ENCODE assay signal across 9 mouse cellular contexts in the genomic region with DNA sequence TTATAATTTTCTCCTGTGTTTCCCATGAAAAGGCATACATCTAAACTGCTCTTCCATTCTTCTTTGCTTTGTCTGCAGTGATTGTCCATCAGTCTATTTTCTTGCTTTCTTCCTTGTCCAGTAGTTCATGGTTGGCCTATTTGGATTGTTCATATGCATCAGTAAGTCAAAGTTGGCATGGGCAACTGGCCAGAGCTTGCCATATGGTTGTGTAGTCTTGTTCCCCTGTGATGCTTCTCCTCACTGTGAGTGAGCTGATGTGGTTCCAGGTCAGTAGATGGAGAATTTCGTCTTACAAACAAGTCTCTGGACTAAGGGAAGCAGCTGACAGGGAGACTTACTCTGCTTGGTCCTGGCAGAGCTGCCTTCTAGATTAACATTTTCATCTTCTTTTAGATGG.
"Had no signal": no experiment of that assay in that cellular context is flagged by ENCODE, and none has a peak within 500 bp of the region (broad histone marks: within the 10 kb centered on the region; RNA-seq: fewer than 3 reads in every experiment).

No protein-coding gene starts in this region.

- H3K4me1 ChIP-seq: limb, embryonic 13.5 days; midbrain, embryonic 12.5 days; neural tube, embryonic 13.5 days had no signal

- H3K27ac ChIP-seq: limb, embryonic 13.5 days; liver, embryonic 14.5 days; midbrain, embryonic 12.5 days; neural tube, embryonic 13.5 days; stomach, postnatal 0 days had no signal

- H3K27me3 ChIP-seq: limb, embryonic 13.5 days; midbrain, embryonic 12.5 days; neural tube, embryonic 13.5 days had no signal

- H3K4me3 ChIP-seq: limb, embryonic 13.5 days; midbrain, embryonic 12.5 days; neural tube, embryonic 13.5 days had no signal

- DNase-seq: kidney, postnatal 25 days; layer of hippocampus, postnatal 36 days; lung, adult 18-20 months; thymus, postnatal 14 days had no signal
